Mouse (Mus musculus) lung, postnatal 36 days (tissue): ENCODE measurements at regions not wholly inside any gene's neighbourhood (a gene's known extent, or its start where the extent isn't known, plus 50 kb on each side); places are given as distances from the start of the nearest gene placed in this dataset.

Source experiments
- DNase-seq: peaks from one replicate; pipeline ENCODE4 v3.0.0; 2022; ENCODE audit warnings: mixed read lengths

DNA sequence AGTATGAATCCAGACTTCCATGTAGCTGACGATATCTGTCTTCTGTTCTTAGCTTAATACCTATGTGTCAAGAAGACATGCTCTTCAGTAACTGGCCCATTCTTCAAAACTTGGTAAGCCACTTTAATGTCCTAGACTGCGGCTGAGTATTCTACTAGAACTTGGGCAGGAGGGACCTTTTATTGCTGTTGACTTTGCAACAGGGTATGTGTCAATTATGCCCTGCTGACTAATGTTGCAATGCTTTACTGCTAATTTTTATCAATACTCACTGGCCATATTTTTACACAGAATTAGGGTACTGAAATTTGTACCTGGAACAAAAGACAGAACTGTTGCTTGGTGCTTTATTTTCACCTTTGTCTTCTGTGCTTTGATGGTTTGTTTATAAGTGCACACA, 746.9 kb downstream of the Ppargc1a start:
- DNase-seq, result no peak

DNA sequence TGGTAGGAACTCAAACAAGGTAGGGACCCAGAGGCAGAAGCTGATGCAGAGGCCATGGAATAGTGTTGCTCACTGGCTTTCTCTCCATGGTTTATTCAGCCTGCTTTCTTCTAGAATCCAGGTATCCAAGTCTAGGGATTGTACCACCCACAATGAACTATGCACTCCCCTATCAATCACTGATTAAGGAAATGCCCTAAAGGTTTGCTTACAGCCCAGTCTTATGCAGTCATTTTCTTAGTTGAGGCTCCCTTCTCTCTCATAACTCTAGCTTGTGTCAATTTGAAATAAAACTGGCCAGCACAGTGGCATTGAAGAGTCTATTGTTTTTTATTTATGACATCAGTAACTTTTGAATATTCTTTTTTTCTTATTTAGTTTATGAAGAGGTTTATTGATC, 747.6 kb downstream of the Ppargc1a start:
- no peak for DNase-seq

DNA sequence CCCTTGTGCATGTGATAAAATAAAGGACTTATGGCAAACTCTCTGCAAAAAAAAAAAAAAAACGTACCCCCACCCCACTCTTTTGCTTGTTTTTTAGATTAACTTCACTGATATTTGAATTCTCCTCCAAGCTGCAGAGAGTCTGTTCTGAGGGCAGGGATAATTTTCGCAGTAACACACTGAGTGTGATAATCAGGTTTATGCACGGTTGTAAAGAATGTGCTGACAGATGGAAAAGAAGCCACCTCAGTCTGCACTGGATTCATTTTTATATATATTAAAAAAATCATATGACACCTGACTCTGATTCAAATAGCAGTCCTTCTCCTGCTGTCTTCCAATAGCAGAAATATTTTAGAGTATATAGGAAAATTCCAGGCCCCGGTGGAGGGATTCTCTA, 736.5 kb upstream of the Adgra3 start:
- DNase-seq, result no peak

DNA sequence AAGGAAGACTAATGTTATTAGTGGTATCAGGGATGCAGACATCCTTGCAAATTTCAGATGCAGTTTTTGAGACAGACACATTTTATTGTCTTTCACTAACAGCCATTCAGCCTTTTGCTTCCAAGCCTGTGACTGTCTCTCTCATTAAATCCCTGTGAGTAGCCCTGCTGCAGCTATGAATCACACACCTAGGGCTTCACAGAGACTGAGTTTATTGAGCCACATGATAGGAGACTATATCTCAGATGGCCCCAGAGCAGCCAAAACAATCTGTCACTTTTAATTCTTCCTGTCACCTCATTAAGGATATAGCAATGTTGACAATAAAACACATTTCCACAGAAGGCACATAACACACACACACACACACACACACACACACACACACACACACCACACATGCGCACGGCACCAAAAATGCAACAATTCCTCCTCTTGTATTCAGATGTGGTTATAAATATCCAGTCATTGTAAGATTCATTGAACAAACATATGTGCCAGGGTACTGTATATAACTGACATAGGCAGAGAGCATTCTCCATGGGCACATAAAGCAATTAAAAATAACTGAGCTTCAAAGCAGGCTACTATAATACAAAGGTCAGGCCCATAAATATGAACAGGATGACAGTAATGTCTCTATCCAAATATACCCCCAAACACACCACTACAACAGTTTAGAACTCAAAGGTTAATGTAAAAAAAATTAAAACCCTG, 735.8 kb upstream of the Adgra3 start:
- no peak for DNase-seq

DNA sequence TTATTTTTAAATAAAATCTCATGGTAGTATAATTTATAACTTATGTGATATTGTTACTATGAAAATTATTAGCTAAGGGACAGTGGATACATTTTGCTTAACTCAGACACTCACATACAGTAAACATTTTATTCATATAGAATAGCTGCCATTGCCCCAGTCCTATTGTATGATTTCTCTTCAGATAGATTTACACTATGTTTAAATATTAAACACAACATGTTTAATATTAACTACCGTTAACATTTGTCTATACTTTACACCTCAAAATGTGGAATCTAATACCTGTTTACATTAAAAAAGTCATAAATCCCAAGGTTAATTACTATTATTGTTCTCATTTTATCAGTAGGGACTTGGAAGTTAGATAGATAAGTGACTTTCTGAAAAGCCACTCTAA, 734.8 kb upstream of the Adgra3 start:
- no peak for DNase-seq

DNA sequence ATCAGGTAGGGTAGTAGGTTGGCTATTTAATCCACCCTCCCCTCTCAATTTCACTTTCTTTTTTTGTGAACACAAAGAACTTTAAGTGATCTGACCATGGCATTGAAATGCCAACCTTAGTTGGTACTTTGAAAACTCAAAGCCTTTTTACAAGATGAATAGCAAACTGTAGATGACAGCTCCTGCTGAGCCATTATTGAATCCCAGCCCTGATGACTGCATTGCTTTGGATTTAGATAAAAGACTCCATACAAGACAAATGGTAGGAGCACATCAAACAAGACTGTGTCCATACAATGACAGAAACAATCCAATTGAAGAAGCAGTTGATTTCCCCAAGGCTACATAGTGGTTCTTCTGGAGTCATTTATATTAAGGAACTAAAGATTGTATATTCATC, 726.5 kb upstream of the Adgra3 start:
- DNase-seq, result no peak

DNA sequence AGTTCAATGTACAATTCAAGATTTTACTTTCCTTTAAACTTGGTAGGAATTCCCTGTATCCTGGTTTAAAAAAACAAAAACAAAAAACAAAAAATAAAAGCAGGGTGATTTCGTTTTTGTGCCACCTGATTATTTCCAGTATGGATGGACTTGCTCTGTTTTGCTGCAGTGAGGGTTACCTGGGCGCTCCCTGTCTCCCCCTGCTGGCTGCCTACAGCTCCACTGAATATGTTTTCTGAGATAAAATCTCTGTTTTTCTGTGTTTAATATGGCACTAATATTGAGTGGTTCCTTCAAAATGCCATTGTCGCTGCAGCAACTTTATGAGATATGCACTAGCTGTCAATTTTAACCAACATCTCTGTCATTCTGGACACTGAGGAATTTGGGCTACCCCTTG, 720.3 kb upstream of the Adgra3 start:
- DNase-seq, result no peak

DNA sequence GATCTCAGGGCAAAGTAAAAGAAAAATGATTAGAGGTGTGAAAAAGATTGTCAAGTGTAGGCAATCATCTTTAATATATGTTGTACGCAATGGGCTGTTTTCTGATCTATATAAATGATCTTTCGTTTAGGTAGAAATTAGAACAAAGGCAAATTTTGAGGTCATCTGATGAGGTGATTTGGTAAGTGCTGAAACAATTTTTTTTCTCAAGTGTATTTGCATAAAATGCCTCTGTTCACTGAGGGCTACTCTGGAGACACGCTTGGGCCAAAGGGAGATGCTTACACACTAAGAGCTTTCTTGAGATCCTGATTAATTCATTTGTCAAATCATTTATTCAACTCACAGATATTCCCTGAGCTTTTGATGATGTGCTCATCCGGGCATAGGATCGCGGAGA, 719.4 kb upstream of the Adgra3 start:
- DNase-seq, result no peak

DNA sequence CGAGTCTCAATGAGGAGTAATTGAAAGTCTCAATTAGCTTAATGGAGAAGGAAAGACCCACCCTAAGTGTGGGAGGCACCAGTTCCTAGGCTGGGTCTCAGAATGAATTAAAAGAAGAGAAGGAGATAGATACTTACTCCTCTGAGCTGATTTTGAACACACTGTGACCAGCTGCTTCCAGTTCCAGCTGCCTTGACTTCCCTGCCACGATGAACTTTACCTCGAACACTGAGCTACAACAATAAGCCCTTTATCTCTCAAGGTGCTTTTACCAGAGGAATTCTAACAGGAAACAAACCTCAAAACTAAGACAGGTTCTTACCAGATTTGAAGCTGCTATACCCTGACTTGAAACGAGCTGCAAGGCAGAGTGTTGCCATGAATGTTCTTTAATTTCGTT, 703.5 kb upstream of the Adgra3 start:
- no peak for DNase-seq

DNA sequence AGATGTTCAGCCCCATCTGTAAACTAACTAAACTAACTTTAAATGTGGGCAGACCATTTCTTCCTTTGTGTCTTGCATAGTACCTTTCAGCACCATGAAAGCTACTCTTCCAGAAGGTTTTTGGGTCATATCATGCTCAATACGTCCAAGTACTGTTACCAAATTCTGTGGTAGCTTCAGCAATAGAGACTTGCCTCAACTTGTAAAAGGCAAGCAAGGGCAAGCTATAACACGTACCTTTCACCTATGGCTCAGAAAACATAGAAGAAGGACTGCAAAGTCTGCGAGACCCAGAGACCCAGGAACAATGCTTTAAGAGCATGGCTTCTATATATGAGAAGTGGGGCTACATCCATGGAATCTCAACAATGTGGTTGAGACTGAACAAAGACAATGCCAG, 701.6 kb upstream of the Adgra3 start:
- DNase-seq, result no peak

DNA sequence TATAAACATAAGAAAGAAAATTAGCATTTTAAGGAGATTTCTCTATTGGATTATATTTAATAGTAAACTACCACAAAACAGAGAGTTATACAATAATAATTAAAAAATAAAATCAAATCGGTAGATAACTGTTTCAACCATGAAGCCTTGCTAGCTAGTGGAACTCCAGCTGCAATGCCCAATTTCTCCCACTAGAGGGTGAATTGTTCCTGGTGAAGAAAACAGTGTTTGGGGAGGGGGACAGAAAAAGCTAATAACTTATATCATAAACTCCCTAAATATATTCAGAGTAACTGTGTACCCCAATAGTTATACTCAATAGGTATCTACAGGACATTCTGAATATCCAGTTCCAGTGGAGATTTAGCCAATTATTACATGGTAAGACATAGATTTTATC, 694.0 kb upstream of the Adgra3 start:
- peak; percentile 9 for DNase-seq

DNA sequence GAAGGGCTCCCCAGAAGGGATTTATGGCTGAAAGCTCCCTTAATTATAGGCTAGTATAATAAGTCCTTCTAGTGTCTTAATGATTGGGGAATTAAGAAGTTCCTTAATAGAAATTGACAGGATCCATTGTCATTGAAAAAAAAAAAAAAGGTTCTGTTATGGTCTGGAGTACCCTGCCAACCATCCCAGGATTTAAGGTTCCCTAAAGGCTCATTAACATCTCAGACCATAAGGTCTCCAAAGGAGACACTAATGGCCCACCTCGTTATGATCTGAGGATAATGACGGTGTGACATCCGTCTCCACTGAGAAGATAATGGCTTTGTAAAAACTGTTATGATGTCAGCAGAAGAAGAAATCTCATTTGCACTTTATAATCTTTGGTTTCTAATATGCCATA, 692.6 kb upstream of the Adgra3 start:
- DNase-seq, result no peak

DNA sequence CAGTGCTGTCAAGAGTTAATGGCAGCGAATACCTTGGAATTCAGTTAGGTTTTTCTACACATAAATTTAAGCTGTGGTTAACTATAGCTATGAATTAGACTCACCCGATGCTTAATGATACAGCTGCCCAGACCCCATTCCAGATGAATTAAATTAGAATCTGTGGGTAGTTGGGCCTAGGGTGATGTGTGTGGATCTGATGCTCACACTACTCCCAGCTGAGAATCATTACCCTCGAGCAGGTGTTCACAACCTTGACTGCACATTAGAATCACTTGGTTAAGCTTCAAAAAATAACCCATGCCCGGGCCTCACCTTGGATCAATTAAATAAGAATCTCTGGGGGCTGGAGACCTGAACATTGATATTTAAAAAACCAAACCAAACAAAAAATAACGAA, 684.2 kb upstream of the Adgra3 start:
- no peak for DNase-seq

DNA sequence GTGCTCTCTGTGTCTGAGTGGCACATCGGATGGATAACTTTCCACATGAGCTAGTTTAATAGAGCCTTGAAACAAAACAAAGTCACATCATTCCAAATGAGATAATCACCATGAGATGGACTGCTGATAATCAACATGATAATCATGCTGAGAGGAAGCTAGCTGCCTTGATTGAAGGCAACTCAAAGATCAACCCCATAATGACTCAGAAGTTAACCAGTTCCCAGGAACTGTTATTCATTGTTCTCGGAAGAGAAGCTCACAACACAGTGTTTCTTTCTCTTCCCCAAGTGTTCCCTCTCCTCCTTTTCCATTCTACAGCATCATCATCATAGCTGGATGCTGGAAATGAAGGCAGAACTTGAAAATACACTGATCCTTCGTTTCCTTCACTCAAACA, 674.9 kb upstream of the Adgra3 start:
- DNase-seq, result no peak

DNA sequence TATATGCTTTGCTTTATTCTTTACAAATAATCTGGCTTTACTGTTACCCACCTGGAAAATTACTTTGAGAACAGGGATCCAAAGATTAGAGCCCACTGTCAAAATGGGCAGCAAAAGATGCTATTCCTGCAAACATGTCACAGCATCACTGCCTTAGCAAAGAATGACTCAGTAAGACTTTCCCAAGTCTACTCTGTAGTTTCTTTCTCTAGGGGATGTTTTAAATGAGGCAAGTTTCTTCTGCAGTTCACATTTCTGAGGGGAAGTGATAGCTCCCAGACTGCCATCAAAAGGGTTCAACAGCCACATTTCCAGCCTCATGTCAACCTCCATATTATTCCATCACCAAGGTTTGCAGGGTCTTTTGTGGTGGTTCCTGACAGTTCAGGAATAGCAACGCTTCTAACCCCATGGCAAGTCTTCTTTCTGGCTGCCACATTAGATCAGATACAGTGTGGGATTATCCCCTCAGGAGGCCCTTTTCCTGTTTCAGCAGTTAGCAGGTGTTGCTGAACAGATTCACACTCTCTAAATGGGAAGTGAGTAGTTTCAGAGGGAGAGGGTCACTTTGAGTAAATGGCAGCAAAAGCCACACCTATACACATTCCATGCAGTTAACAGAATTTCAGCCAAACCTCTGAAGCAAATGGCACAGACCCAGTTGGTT, 669.7 kb upstream of the Adgra3 start:
- no peak for DNase-seq

DNA sequence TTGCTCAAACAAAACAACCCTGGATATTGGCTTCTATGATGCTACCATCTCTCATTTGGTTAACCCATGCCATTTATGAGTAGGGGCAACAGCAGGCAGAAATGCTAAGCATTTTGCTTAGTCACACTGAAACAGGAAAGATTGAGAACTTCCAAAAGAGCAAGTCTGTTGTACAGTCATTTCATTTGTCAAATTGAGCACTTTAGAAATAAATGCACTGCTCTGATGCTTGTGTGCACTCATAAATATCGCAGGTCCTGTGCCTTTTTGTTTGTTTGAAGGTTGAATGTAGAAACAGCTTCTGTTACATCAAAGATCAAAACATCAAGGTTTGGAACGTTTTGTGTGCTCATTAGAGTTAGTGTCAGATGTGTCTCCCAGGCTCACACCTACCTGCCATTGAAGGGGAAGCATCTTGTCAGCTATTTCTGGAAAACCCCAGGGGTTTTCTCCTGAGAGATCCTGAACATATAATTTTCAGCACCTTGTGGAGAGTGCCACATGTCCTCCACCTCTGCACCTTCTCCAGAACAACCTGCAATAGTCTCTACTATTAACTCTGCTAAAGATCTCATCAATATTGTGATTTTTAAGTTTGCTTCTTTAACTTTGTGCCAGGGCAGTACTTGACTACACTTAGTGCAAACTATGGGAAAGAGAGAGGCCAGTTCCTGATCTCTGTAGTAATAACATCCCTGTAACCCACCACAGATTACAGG, 648.3 kb upstream of the Adgra3 start:
- DNase-seq, result no peak

DNA sequence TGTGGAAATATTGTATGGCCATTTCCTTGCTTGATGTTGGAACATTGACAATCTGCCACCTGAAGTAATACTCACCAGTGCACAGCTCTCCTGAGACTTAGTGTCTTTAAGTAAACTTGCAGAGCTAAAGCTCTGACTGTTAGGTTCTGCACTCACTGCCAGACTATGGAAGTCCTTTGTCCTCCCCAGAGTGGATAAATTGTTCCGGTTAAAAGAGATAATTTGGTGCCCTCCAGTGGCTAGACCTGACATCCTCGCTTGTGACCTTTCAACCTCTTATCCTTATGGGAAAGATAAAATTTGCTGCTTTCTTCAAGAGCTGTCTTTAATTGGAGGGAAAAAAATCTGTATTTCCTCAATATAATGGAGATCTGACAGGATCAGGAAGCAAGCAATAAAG, 639.3 kb upstream of the Adgra3 start:
- DNase-seq, result no peak

DNA sequence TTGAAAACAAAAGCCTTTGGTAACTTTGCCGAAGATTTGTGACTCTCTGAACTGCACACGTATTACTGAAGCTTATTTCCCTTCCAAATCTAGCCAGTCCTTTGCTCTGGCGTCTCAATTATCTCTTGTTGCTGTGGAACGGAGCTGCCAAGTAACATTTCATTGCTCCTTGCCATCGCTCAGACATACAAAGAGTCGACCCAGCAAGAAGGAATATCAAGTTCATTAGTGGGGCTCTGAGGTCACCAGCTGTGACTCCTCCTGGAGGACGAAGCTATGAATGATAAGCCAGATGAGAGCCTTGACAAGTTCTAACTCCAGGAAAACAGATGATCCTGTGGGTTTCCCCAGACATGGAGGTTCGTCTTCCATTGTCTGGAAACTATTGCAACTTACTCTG, 638.8 kb upstream of the Adgra3 start:
- no peak for DNase-seq

DNA sequence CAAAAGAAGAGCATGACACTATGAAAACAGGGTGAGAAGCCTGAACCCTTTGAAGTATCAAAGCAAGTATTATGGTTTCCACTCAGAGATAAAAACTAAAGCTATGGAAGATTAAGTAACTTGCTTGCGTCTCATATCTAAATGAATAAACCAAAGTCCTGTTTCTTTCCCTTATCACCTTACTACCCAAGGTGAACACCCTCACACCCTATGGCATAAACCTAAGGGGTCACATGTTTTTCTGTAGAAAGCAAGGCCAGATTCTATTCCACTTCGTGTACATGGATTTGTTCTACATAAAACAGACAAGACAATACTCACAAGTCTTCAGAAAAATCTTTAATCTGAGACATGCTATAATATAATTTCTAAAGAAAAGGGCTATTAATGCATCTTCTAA, 629.6 kb upstream of the Adgra3 start:
- no peak for DNase-seq

DNA sequence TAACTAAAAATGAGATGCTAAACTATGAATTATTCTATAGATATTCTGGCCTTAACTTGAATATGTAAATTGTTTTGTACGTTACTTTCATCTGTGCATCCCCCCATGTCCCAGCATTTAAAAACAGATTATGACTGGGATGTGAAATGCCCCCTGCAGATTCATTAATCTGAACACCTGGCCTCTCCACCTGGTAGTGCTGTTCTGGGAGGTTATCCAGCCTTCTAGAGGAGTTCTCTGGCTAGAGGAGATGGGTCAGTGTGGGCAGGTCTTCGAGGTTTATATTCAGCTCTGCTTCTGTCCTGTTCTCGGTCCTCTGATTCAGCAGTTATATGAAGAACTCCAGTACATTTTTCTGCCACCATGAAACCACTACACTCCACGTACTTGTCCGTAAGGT, 625.2 kb upstream of the Adgra3 start:
- DNase-seq, result no peak

DNA sequence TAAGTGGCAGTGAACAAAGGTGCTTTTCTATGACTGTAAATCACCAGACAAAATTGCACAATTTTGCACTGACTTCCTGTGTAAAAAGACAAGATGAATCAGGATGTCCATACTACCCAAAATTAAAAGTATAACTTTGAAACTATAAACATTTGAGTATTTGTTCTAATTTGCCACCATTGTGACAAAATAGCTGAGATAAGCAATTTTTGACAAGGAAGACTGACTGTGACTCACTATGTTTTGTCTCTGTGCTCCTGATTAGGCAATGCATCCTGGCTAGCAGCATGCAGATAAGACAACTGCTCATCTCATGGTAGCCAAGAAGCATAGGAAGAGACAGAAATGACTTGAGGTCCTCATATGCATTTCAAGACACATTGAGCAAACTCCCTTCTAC, 577.7 kb upstream of the Adgra3 start:
- DNase-seq, result no peak

DNA sequence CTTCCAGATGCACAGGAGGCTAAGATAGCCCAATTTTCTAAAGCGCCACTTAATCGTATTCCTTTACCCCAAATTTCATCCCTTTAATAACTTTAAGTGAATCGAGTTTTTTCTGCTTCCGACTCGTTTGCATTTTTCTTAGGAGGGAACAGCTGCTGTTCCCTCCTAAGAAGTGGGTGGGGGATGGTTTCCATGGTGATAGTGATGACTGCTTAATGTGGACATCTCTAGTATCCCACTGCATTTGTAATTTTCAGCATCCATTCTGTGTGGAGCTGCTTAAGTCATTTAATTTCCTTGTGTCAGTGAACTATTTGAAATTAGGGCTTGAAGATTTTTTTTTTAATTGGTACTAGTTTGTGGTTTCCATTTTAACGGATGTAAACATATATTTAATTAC, 567.8 kb upstream of the Adgra3 start:
- DNase-seq, result no peak

DNA sequence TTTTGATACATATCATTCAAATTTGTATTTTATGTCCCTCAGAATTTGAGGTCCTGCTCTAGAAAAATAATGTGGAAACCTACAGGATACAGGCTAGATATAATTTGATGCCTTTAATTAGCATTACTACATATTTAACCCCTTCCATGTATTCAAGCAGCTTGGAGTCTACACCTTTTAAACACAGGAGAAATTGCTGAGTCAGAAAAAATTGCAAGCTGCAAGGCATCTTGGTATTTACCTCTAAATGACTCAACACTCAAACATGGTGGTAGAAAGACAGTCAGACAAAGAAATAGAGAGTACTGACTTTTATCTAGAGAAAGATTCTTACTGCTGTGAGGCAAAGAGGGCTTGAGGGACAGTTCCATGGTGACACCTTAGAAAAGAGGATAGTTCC, 565.4 kb upstream of the Adgra3 start:
- no peak for DNase-seq
